Mouse (Mus musculus) heart, adult 2 months (tissue): Measurements from ENCODE around the gene Col6a1.

ENCODE experiments used
- CTCF ChIP-seq: fragments of 200-600 bp; IDR thresholded peaks from 2 replicates; pipeline ENCODE4 v1.8.1; 2022; ENCODE audit warnings: antibody characterized with exemption, mild to moderate bottlenecking, moderate library complexity
- EP300 ChIP-seq: fragments of 200-500 bp; IDR thresholded peaks from 2 replicates; pipeline ENCODE4 v1.6.1; 2011; ENCODE audit warnings: low read depth, low read length, control low read depth; ENCODE audit not compliant: insufficient read depth
- POLR2A ChIP-seq: fragments of 200-500 bp; IDR thresholded peaks from 2 replicates; pipeline ENCODE4 v1.6.1; 2011; ENCODE audit warnings: mild to moderate bottlenecking, low read depth, low read length, control low read depth; ENCODE audit not compliant: insufficient read depth

DNA sequence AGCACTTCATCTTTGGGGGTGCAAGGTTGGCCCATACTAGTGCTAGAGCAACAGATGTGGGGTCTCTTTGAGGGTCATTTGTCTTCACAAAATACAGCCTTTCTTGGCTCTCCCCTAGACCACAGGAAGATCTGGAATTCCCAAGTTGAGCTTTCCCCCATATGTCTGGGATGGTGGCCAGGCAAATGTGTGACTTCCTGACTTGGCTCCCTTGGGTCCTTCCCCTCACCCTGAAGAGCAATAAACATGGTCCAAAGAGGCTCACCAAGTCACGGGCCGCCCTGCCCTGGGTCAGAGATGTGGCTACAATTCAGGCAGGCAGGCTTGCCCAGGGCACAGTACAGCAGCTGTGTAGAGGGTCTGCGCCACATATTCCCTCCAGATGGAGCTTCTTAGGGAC is 44.1 kb downstream of the Col6a1 start:
- TF ChIP-seq CTCF = no peak
- no peak for TF ChIP-seq POLR2A
- no peak for TF ChIP-seq EP300
